Mouse (Mus musculus) hindbrain, embryonic 13.5 days (tissue): ENCODE data around the gene Sycp1. TPM values are rescaled to one million over a fixed set of nuclear protein-coding genes. Genes with fewer than 3 reads are reported as not detected.

Experiments used
- ATAC-seq: fragments of 200-750 bp; cut with Nextera tagmentation; 2 replicates; pipeline ENCODE4 v1.8.0; 2017; ENCODE audit warnings: moderate TSS enrichment; ENCODE audit not compliant: low FRiP score
- H3K27ac ChIP-seq: fragments of 300-500 bp; sonication (generic); 2 replicates; pipeline ENCODE4 v1.5.1; 2015; ENCODE audit warnings: inconsistent platforms, mild to moderate bottlenecking, moderate library complexity
- H3K27me3 ChIP-seq: fragments of 300-500 bp; sonication (generic); 2 replicates; pipeline ENCODE4 v1.6.1; 2015; ENCODE audit warnings: mild to moderate bottlenecking, inconsistent platforms
- H3K36me3 ChIP-seq: fragments of 300-500 bp; sonication (generic); 2 replicates; pipeline ENCODE4 v1.6.1; 2015; ENCODE audit warnings: mild to moderate bottlenecking, inconsistent platforms
- H3K4me1 ChIP-seq: fragments of 300-500 bp; sonication (generic); replicated peaks from 2 replicates; pipeline ENCODE4 v1.6.1; 2015; ENCODE audit warnings: inconsistent platforms
- H3K4me2 ChIP-seq: fragments of 300-500 bp; sonication (generic); 2 replicates; pipeline ENCODE4 v1.6.1; 2015; ENCODE audit warnings: inconsistent platforms, mild to moderate bottlenecking, moderate library complexity
- H3K4me3 ChIP-seq: fragments of 300-500 bp; sonication (generic); 2 replicates; pipeline ENCODE4 v1.5.1; 2015; ENCODE audit warnings: mild to moderate bottlenecking, inconsistent platforms
- H3K9ac ChIP-seq: fragments of 300-500 bp; sonication (generic); 2 replicates; pipeline ENCODE4 v1.6.1; 2015; ENCODE audit warnings: mild to moderate bottlenecking, inconsistent platforms
- H3K9me3 ChIP-seq: fragments of 300-500 bp; sonication (generic); 2 replicates; pipeline ENCODE4 v1.6.1; 2016; ENCODE audit warnings: inconsistent platforms
- WGBS: fragments of 180-500 bp; shearing (Covaris S2); methylation state at CpG from one replicate; pipeline ENCODE4 v1.1.7; 2015; 5-methylcytosine and 5-hydroxymethylcytosine counted together
- polyA plus RNA-seq: library from polyadenylated mRNA; unstranded; fragments of >200 nt; fragmentation: Nextera tagmentation; extraction: Ambion mirVana; gene quantifications from 2 replicates; pipeline ENCODE4 v1.2.1, GENCODE M21; 2015

Sycp1 gene
- polyA plus RNA-seq, result not detected in 2 replicates

- WGBS, result 95% methylated on average over 78 of the region's 78 CpGs
- ATAC-seq, result no peak
- Histone ChIP-seq H3K27me3 (no peaks in the 10 kb centered on the region), H3K9ac (no peak within 1 kb of the TSS), H3K36me3 (no peaks in the 10 kb centered on the region), H3K4me1 (no peaks in the 10 kb centered on the region), H3K4me2 (no peak within 1 kb of the TSS), H3K4me3 (no peak within 1 kb of the TSS), H3K27ac (no peak within 1 kb of the TSS), H3K9me3 (peaks cover 6% of the 10 kb centered on the region; the same call in 1 of the 2 replicates)
These were observed at the start of gene Sycp1 for GRCm38 (mm10) chr3:102935451-102936354. Sycp1 (minus strand) TSS chr3:102936100.

DNA sequence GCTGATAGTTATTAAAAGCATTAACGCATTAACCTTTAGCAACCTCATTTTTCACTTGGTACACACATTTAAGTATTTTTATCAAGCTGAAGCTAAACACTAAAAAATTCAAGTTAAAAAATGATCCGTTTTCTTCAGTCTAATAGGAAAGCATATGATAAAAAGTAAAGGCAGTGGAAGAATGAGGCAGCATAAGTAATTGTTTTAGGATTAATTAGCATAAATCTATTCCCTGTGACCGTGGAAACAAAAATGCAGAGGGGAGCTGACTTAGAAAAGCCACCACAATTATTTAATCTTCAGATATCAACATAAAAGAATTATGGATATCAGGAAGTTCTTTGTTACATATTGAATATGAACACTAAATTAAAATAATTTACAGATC is 44.4 kb upstream of the Sycp1 start:
- Histone ChIP-seq H3K4me3 (peak overlapping the region; percentile 25), H3K27ac (peak overlapping the region; percentile 90), H3K4me1 (peaks cover 8% of the 10 kb centered on the region), H3K9ac (peak overlapping the region; percentile 62; the same call in 1 of the 2 replicates), H3K9me3 (no peaks in the 10 kb centered on the region), H3K36me3 (no peaks in the 10 kb centered on the region), H3K27me3 (no peaks in the 10 kb centered on the region), H3K4me2 (peak overlapping the region; percentile 51)
- WGBS, result 24% methylated on average over 3 of the region's 3 CpGs
- no peak for ATAC-seq

GRCm38 (mm10) chr3:102979550-102980348 is 43.8 kb upstream of the Sycp1 start:
- Histone ChIP-seq H3K9me3 (no peaks in the 10 kb centered on the region), H3K4me1 (peaks cover 8% of the 10 kb centered on the region), H3K27ac (peak overlapping the region; percentile 90), H3K4me3 (peak overlapping the region; percentile 25), H3K36me3 (no peaks in the 10 kb centered on the region), H3K9ac (peak overlapping the region; percentile 62), H3K27me3 (no peaks in the 10 kb centered on the region), H3K4me2 (peak overlapping the region; percentile 51)
- peak; percentile 98 for ATAC-seq
- WGBS, result 15% methylated on average over 10 of the region's 10 CpGs

- H3K4me1 ChIP-seq, result peaks cover 8% of the 10 kb centered on the region
- no peak overlapping the region for H3K4me3 ChIP-seq
- no peak overlapping the region for H3K4me2 ChIP-seq
- no peak for ATAC-seq
- H3K9me3 ChIP-seq, result no peaks in the 10 kb centered on the region
- no peak overlapping the region for H3K27ac ChIP-seq
- no peak overlapping the region for H3K9ac ChIP-seq
- WGBS, result 86% methylated on average over 4 of the region's 4 CpGs
- H3K27me3 ChIP-seq, result no peaks in the 10 kb centered on the region
- no peaks in the 10 kb centered on the region for H3K36me3 ChIP-seq
These were observed 41.0 kb upstream of the Sycp1 start for GRCm38 (mm10) chr3:102976906-102977305.

DNA sequence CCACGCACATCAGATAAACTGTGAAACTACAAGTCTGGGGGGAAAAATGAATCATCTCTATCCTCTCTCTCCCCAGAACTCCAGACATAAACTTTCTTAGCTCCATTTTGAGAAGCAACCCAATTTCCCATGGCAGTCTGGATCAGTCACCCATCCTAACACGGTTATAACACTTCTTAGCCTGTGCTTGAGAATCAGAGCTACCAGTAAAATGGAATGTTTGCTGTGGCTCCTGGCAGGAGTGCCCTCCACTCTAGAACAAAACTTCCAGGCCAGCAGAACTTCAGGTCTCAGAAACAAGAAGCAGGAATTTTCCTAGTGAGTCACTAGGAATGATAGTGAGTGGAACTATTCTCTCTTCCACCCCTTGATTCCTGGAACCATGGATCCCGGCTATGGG is 34.6 kb upstream of the Sycp1 start:
- Histone ChIP-seq H3K36me3 (no peaks in the 10 kb centered on the region), H3K9ac (no peak overlapping the region), H3K4me2 (no peak overlapping the region), H3K9me3 (no peaks in the 10 kb centered on the region), H3K27ac (no peak overlapping the region), H3K4me1 (peaks cover 5% of the 10 kb centered on the region), H3K4me3 (no peak overlapping the region), H3K27me3 (no peaks in the 10 kb centered on the region)
- 85% methylated on average over 3 of the region's 3 CpGs for WGBS
- ATAC-seq, result no peak

DNA sequence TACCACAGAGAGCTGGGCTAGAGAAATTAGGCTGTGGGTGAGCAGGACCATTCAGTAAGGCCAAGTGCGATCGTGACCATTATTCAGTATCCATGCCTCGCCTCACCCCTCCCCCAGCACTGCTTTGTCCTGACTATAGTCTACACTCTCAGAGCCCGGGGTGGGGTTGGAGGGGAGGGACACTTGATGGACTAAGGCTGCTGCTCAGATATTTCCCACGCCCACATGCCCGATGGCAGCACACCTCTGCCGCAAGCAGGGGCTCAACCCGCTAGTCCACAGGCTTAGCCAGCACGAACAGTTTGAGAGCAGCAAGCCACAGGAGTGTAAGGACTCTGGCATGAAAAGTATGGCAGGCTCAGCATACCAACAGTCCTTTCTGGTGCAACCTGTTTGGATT is 34.2 kb upstream of the Sycp1 start:
- H3K27me3 ChIP-seq, result no peaks in the 10 kb centered on the region
- 48% methylated on average over 9 of the region's 9 CpGs for WGBS
- no peak overlapping the region for H3K27ac ChIP-seq
- H3K4me1 ChIP-seq, result peaks cover 5% of the 10 kb centered on the region
- H3K9ac ChIP-seq, result no peak overlapping the region
- H3K36me3 ChIP-seq, result no peaks in the 10 kb centered on the region
- no peak overlapping the region for H3K4me3 ChIP-seq
- H3K4me2 ChIP-seq, result peak overlapping the region; percentile 11; the same call in 1 of the 2 replicates
- no peaks in the 10 kb centered on the region for H3K9me3 ChIP-seq
- ATAC-seq, result peak; percentile 71; the same call in 1 of the 2 replicates

- no peak for ATAC-seq
- Histone ChIP-seq H3K27me3 (no peaks in the 10 kb centered on the region), H3K4me3 (no peak within 1 kb of the TSS), H3K9ac (no peak within 1 kb of the TSS), H3K27ac (no peak within 1 kb of the TSS), H3K9me3 (no peaks in the 10 kb centered on the region), H3K4me2 (no peak within 1 kb of the TSS), H3K36me3 (no peaks in the 10 kb centered on the region), H3K4me1 (no peaks in the 10 kb centered on the region)
- WGBS, result 60% methylated on average over 3 of the region's 3 CpGs
These were observed 28.1 kb upstream of the Sycp1 start, which contains the start of gene Nr1h5 for GRCm38 (mm10) chr3:102964033-102964432. Nr1h5 (minus strand) TSS chr3:102964133.

DNA sequence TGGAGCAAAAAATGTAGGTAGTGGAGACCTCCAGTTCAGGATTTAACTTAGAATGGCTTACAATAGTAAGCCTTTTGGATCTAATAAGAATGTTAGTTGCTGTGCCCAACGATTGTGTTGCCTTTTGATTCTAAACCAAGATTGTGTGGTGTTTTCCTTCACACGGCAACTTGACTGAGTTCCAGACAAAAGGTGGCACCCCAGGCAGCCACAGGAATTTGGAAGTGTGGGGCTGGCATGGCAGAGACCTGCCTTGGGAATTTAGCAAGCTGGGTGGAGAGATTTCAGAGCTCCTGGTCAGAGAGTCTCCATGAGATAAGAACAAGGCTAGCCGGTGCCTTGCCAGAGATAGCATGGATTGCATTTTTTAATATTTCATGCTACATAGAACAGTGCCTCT is 19.7 kb upstream of the Sycp1 start:
- Histone ChIP-seq H3K27ac (no peak overlapping the region), H3K4me3 (no peak overlapping the region), H3K4me2 (no peak overlapping the region), H3K9ac (no peak overlapping the region), H3K36me3 (no peaks in the 10 kb centered on the region), H3K9me3 (no peaks in the 10 kb centered on the region), H3K27me3 (no peaks in the 10 kb centered on the region), H3K4me1 (no peaks in the 10 kb centered on the region)
- 64% methylated on average over 3 of the region's 3 CpGs for whole genome bisulfite sequencing
- ATAC-seq, result no peak

DNA sequence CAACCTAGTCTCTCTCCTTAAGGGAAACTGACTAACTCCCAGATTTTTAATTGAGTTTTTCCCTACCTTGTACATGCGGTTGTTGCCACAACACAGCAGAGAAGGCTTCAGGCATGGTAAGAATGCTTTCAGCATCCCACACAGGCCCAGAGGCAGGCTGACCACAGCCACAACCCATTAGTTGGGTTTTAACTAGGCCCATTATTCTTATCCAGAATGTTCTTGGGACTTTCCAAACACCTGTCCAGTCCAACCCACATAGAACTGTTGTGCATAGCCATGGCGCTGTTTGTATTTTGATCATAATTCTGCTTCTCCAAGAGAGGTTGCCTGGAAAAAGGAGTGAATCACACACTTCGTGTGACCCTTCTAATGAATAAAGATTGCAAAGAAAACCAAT is 19.2 kb upstream of the Sycp1 start:
- H3K27ac ChIP-seq, result no peak overlapping the region
- H3K4me1 ChIP-seq, result no peaks in the 10 kb centered on the region
- H3K9ac ChIP-seq, result no peak overlapping the region
- no peaks in the 10 kb centered on the region for H3K9me3 ChIP-seq
- no peak overlapping the region for H3K4me3 ChIP-seq
- H3K27me3 ChIP-seq, result no peaks in the 10 kb centered on the region
- no peak overlapping the region for H3K4me2 ChIP-seq
- ATAC-seq, result no peak
- WGBS, result 86% methylated on average over 3 of the region's 3 CpGs
- no peaks in the 10 kb centered on the region for H3K36me3 ChIP-seq

GRCm38 (mm10) chr3:102954476-102954875 is 18.6 kb upstream of the Sycp1 start:
- Histone ChIP-seq H3K4me1 (no peaks in the 10 kb centered on the region), H3K9me3 (no peaks in the 10 kb centered on the region), H3K4me3 (no peak overlapping the region), H3K9ac (no peak overlapping the region), H3K36me3 (no peaks in the 10 kb centered on the region), H3K4me2 (no peak overlapping the region), H3K27me3 (no peaks in the 10 kb centered on the region), H3K27ac (no peak overlapping the region)
- 94% methylated on average over 12 of the region's 12 CpGs for WGBS
- ATAC-seq, result no peak

GRCm38 (mm10) chr3:102946861-102947260 is 11.0 kb upstream of the Sycp1 start:
- no peak overlapping the region for H3K4me3 ChIP-seq
- H3K4me2 ChIP-seq, result no peak overlapping the region
- 43% methylated on average over 5 of the region's 5 CpGs for WGBS
- no peaks in the 10 kb centered on the region for H3K9me3 ChIP-seq
- no peak overlapping the region for H3K9ac ChIP-seq
- H3K27ac ChIP-seq, result no peak overlapping the region
- no peaks in the 10 kb centered on the region for H3K4me1 ChIP-seq
- H3K27me3 ChIP-seq, result no peaks in the 10 kb centered on the region
- no peaks in the 10 kb centered on the region for H3K36me3 ChIP-seq
- no peak for ATAC-seq

GRCm38 (mm10) chr3:102946312-102946711 is 10.4 kb upstream of the Sycp1 start:
- H3K4me1 ChIP-seq, result no peaks in the 10 kb centered on the region
- 89% methylated on average over 3 of the region's 3 CpGs for WGBS
- no peak overlapping the region for H3K4me3 ChIP-seq
- H3K27ac ChIP-seq, result no peak overlapping the region
- no peaks in the 10 kb centered on the region for H3K9me3 ChIP-seq
- no peak for ATAC-seq
- no peaks in the 10 kb centered on the region for H3K36me3 ChIP-seq
- no peaks in the 10 kb centered on the region for H3K27me3 ChIP-seq
- no peak overlapping the region for H3K9ac ChIP-seq
- H3K4me2 ChIP-seq, result no peak overlapping the region
